Mouse (Mus musculus) embryonic fibroblast, embryonic 13.5 days (primary cell): Measurements from ENCODE around the gene Tubgcp6. TPM values are rescaled to one million over a fixed set of nuclear protein-coding genes. Genes with fewer than 3 reads are reported as not detected.
A peak's percentile ranks its signal among the peaks of the same experiment; 100 is the strongest.

Experiments used
- H3K27ac ChIP-seq: 2 replicates; pipeline ENCODE4 v1.5.1; 2012; ENCODE audit warnings: low read length, control low read depth, inconsistent platforms; ENCODE audit not compliant: insufficient read depth
- H3K4me1 ChIP-seq: 2 replicates; pipeline ENCODE4 v1.6.1; 2011; ENCODE audit warnings: low read length; ENCODE audit not compliant: control insufficient read depth, insufficient read depth
- H3K4me3 ChIP-seq: 2 replicates; pipeline ENCODE4 v1.5.1; 2011; ENCODE audit warnings: mild to moderate bottlenecking, control low read depth, low read length; ENCODE audit not compliant: insufficient read depth
- CTCF ChIP-seq: IDR thresholded peaks from 2 replicates; pipeline ENCODE4 v1.5.1; 2011; ENCODE audit warnings: mild to moderate bottlenecking, control low read depth, low read length, moderate library complexity, borderline replicate concordance; ENCODE audit not compliant: insufficient read depth
- POLR2A ChIP-seq: IDR thresholded peaks from 2 replicates; pipeline ENCODE4 v1.6.1; 2011; ENCODE audit warnings: low read depth, mild to moderate bottlenecking, control low read depth, low read length, moderate library complexity
- polyA plus RNA-seq: library from polyadenylated mRNA; stranded (reverse); fragments of >200 nt; gene quantifications from 2 replicates; pipeline ENCODE4 v1.2.4, GENCODE M21; 2011; ENCODE audit warnings: low read depth; ENCODE audit not compliant: missing spikeins, insufficient read length

Tubgcp6 gene
- polyA plus RNA-seq, 1 experiment, result 13.5 TPM

DNA sequence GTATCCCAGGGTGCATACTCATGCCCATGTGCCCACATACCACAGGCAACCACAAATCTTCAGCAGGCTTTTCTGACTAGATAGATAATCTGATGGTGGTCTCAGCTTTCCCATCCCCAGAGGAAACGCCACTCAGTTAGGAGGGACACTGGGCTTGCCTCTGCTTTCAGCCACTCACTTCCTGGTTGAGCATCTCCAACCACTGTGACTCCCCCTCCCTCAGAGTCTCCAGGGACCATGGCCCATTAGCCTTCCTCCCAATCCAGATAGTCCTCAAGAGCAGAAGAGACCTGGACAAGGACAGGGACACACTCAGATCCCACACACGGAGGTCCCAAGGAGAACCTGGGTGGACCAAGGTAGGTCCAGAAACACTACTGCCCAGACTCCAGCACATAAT, 20.2 kb upstream of the Tubgcp6 start:
- TF ChIP-seq CTCF, result no peak
- Histone ChIP-seq H3K4me3 (no peak overlapping the region), H3K4me1 (no peaks in the 10 kb centered on the region), H3K27ac (no peak overlapping the region)

- no peaks in the 10 kb centered on the region for H3K4me1 ChIP-seq
- no peak overlapping the region for H3K27ac ChIP-seq
- H3K4me3 ChIP-seq, result no peak overlapping the region
- TF ChIP-seq CTCF (no peak), POLR2A (no peak)
These were observed 19.0 kb upstream of the Tubgcp6 start for GRCm38 (mm10) chr15:89141905-89142304.

DNA sequence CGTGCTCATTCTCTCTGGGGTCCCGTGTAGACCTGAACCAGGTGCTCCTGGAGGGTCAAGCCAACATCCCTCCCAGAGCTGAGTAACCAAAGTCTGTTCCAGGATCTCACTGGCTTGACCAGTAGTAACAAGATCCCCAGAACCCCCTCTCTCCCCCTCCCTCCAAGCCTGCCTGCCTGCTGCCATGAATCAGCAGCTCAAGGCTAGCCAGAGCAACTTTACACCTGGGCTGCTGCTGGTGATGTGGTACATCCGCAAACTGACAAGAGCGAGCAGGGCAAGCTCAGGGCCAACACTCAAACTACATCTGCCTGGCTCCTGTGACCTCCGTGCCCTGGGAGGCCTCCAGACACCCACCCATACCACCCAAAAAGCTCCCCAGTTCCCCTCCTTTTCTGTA, 18.5 kb upstream of the Tubgcp6 start:
- H3K4me3 ChIP-seq, result no peak overlapping the region
- no peak for TF ChIP-seq CTCF
- no peak for TF ChIP-seq POLR2A
- H3K27ac ChIP-seq, result no peak overlapping the region
- H3K4me1 ChIP-seq, result no peaks in the 10 kb centered on the region

DNA sequence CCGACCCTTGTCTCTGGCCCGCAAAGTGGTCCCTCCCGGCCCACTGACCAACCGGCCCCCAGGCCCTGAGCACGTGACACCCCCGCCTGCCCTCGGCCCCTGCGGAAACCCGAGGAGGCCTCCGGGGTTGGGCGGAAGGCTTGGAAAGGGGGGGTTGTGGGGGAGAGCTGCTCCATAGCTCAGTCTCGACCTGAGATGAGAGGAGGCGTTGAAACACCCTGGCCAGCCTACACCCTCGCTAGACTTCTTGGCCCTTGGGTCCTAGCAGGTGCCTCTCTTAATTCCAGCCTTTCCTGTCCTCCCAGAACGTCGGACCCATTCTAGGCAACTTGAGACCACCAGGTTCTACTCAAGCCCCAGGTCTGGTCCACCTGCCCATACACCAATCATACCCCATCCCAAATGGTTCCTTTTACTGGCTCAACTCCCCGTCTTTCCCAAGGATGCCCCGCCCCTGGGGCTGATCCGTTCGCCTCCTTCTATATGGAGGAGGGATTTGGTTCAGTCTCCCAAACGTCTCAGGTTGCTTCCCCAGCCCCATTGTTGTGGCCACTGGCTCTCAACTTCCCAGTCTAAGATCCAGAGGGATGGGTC, 17.8 kb upstream of the Tubgcp6 start, which contains the start of gene Mapk12:
Gene Mapk12, minus strand, starts transcription at position 45 of the 594 bp plus-strand sequence.
- H3K4me3 ChIP-seq, result peak within 1 kb of the TSS; percentile 52
- no peak for TF ChIP-seq POLR2A
- TF ChIP-seq CTCF, result no peak
- no peak within 1 kb of the TSS for H3K27ac ChIP-seq
- no peaks in the 10 kb centered on the region for H3K4me1 ChIP-seq

DNA sequence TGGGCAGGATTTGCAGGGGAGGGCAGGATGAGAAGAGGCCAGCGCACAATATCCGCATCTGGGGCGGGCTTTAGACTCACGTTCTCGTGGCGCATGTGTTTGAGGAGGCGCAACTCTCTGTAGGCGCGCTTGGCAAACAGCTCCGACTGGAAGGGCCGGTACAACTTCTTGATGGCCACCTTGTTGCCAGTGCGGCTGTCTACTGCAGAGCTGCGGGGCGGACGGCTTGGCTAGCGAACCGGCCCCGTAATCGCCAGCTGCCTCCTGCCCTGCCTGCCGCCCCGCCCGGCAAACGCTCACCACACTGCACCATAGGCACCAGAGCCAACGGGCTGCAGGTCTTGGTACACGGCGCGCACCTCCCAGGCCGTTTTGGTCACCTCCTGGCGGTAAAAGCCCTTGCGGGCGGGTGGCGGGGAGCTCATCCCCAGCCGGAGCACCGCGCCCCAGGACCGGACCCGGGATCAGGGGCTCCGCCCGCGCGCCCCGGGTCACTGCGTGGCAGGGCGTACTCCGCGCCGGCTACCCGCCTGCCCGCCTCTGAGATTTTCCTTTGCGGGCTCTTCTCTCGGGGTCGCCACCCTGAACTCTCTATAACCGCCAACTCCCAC, 17.2 kb upstream of the Tubgcp6 start:
- TF ChIP-seq POLR2A, result peak; percentile 50; the same call in 1 of the 2 replicates
- TF ChIP-seq CTCF, result no peak
- Histone ChIP-seq H3K4me1 (no peaks in the 10 kb centered on the region), H3K27ac (no peak overlapping the region), H3K4me3 (peak overlapping the region; percentile 52)

DNA sequence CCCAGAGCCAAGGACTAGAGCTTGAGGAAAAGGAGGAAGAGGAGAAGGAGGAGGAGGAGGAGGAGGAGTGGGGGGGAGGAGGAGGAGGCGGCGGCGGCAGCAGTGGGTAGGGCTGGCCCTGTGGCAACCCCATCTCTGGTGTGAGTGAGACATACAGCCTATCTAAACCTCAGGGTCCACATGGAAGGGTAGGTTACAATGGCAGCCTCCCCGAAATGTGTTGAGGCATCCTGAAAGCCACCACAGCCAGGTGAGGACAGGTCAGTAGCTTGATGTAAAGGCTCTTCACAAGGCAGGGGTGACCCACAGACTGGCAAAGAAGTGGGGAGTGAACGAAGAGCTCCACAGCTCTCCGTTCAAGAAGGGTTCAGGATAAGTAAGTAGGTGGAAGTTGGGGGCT, 15.6 kb upstream of the Tubgcp6 start:
- H3K4me3 ChIP-seq, result no peak overlapping the region
- TF ChIP-seq CTCF, result no peak
- no peak for TF ChIP-seq POLR2A
- no peaks in the 10 kb centered on the region for H3K4me1 ChIP-seq
- no peak overlapping the region for H3K27ac ChIP-seq

DNA sequence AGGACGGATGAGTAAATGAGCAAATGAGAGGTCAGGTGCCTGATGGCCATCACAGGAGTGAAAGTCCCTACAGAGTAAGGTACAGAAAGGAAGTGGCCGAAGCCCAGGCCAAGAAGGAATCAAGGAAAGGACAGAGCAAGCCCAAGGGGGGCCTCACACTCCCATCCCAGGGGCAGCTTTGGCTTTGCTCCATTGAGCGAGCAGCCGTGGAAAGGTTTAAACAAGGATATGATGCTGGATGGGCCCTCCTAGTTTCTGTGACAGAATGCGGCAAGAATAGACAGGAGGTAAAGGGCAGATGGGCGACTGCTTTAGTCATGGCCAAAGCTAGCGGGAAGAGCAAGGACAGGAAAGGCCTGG, 15.1 kb upstream of the Tubgcp6 start:
- Histone ChIP-seq H3K4me3 (no peak overlapping the region), H3K4me1 (no peaks in the 10 kb centered on the region), H3K27ac (no peak overlapping the region)
- no peak for TF ChIP-seq POLR2A
- TF ChIP-seq CTCF, result no peak

DNA sequence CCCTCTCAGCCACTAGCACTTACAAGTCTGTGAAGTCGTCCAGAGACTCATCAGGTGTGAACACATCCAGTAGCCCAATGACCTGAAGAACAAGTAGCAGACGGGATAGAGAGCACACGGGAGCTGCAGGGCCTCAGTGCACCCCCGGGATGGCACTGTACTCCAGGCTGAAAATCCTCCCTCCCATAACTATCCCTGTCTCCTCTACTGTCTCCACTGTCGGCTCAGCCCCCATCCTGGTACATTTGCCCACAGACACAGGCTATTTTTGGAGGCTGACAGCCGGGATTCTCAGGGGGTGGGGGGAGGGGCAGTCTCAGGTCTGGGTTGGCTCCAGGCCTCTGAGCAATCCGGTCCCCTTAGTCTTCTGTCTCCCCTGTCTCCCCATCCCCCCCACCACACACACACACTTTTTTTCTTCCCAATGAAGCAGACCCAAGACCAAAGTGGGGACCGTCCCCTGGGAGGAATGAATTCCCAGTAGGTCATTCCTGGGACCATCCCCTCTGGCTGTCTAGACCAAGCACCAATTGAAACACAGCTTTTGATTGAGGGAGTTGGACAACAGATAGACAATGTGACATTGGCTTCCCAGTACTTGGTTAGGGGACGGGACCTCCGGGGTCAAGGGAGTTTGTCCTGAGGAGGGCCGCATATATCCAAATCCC, 14.6 kb upstream of the Tubgcp6 start:
- Histone ChIP-seq H3K27ac (no peak overlapping the region), H3K4me1 (no peaks in the 10 kb centered on the region), H3K4me3 (no peak overlapping the region)
- TF ChIP-seq CTCF, result no peak
- no peak for TF ChIP-seq POLR2A

- no peak overlapping the region for H3K27ac ChIP-seq
- H3K4me1 ChIP-seq, result no peaks in the 10 kb centered on the region
- TF ChIP-seq CTCF, result no peak
- no peak for TF ChIP-seq POLR2A
- H3K4me3 ChIP-seq, result no peak overlapping the region
These were observed 13.7 kb upstream of the Tubgcp6 start for GRCm38 (mm10) chr15:89136461-89137155.

DNA sequence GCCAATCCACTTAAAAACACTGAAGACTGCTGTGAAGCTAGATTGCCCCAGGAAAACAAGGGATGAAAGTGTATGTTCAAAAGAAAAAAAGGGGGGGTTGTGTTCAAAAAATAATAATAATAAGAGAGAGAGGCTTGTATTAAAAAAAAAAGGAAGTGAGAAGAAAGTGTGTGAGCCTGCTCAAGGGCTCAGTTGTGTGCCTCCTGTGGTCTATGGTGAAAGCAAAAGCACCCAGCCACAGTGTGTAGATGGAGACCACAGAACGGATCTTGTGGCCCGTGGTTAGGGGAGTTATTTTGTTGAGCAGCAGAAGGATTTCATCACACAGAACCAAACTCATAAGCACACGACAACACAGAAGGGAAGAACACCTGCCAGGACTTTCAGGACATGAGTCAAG, 8.4 kb upstream of the Tubgcp6 start:
- H3K4me3 ChIP-seq, result no peak overlapping the region
- 0 out of 2 replicates have a peak, but pooled peaks cover 3% of the 10 kb centered on the region for H3K4me1 ChIP-seq
- no peak overlapping the region for H3K27ac ChIP-seq
- no peak for TF ChIP-seq CTCF
- TF ChIP-seq POLR2A, result no peak
